Mouse (Mus musculus): ENCODE data around the gene Tmem132a.

GRCm38 (mm10) chr19:10916506-10916905, 46.8 kb upstream of the Tmem132a start:
- TF ChIP-seq GATA1 (IDR thresholded peaks at IDR 0.05; ENCODE audit: borderline replicate concordance, low read length), result no peak
- no peak for TF ChIP-seq POLR2AphosphoS5 (IDR thresholded peaks at IDR 0.05; ENCODE audit: insufficient replicate concordance, low read depth, low read length)
- no peak for TF ChIP-seq CTCF (IDR thresholded peaks at IDR 0.05; ENCODE audit: low read depth, low read length)

Measured in G1E (cell line).